Mouse (Mus musculus): ENCODE measurements at regions not wholly inside any gene's neighbourhood (a gene's known extent, or its start where the extent isn't known, plus 50 kb on each side); places are given as distances from the start of the nearest gene placed in this dataset.

DNA sequence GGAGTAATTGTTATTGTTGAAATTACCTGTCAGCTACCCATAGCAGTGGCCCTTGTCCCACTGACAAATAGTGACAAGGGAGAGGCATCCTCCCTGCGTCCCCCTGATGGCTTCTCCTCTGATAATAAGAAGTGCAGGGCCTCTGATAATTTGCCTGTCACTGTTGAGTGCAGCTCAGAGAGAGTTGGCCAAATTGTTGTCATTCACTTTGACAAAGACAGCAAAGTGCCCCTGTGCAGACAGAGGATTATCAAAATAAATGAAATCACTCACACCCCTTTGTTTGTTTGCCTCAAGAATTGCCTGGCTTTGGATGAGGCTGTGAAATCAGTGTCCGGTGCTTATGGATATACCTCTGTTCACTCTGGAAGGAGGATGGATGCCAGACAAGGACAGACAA lies 266.3 kb downstream of the Meis1 start:
- Histone ChIP-seq H3K27ac (ENCODE audit: low read length) (no peak overlapping the region), H3K9ac (replicated peaks; ENCODE audit: low read depth, low read length) (no peak overlapping the region), H3K36me3 (ENCODE audit: control insufficient read depth, insufficient read depth) (no peaks in the 10 kb centered on the region), H3K9me3 (ENCODE audit: control insufficient read depth, low read length) (no peaks in the 10 kb centered on the region), H3K27me3 (replicated peaks; ENCODE audit: control insufficient read depth, insufficient read depth, low read length) (no peaks in the 10 kb centered on the region), H3K4me1 (replicated peaks; ENCODE audit: control insufficient read depth, insufficient read depth, low read length) (peaks cover 48% of the 10 kb centered on the region), H3K4me3 (replicated peaks; ENCODE audit: low read length) (no peak overlapping the region), H3K4me2 (ENCODE audit: low read length) (no peak overlapping the region)
- WGBS, result 19% methylated on average over 2 of the region's 2 CpGs
- ATAC-seq, result no peak

DNA sequence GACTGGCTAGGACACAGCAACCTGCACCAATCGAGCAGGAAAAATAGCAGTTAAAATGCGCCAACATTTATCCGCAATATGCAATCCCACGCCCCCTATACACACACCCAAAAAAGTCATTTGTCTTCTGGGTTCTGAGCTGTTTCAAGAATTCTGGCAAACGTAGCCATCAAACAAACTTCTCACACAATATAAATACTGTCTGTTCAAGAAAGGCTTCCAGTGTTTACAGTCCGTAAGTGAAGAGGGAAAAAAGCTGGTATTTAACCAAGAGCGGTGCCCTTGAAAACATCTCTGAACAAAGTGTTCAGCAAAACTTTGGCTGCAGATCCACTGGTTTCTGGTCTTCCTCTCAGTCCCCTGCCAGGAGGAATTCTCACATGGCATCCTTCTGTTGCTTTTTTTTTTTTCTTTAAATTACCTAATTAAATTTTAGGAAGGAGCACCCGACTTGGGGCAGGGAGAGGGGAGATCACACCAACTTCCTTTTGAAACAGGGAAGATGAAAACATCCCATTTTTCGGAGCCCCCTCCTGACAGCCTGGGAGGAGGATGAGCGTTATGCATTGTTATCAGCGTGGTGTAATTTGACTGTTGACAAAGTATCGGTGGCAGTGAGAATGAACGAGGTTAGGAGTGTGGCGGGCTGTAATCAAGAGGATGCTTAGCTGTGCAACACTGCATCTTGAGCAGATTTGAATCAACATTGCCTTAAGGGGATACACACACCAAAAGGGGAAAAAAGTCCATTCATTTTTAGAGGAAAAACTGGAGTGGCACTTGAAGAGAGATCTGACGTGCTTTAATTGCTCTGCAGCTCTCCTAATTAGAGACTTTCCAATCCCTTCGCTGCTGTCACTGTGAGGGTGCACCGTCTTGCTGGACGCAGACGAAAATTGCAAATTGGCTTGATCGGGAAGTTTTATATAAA lies 267.6 kb downstream of the Meis1 start:
- peak; percentile 75 for ATAC-seq
- peak overlapping the region; percentile 14 for H3K4me3 ChIP-seq (replicated peaks; ENCODE audit: low read length)
- H3K27ac ChIP-seq (ENCODE audit: low read length), result no peak overlapping the region
- no peaks in the 10 kb centered on the region for H3K36me3 ChIP-seq (ENCODE audit: control insufficient read depth, insufficient read depth)
- H3K9ac ChIP-seq (replicated peaks; ENCODE audit: low read depth, low read length), result no peak overlapping the region
- H3K27me3 ChIP-seq (replicated peaks; ENCODE audit: control insufficient read depth, insufficient read depth, low read length), result no peaks in the 10 kb centered on the region
- peak overlapping the region; percentile 52 for H3K4me2 ChIP-seq (ENCODE audit: low read length)
- no peaks in the 10 kb centered on the region for H3K9me3 ChIP-seq (ENCODE audit: control insufficient read depth, low read length)
- H3K4me1 ChIP-seq (replicated peaks; ENCODE audit: control insufficient read depth, insufficient read depth, low read length), result peaks cover 52% of the 10 kb centered on the region
- 7% methylated on average over 20 of the region's 20 CpGs for WGBS

DNA sequence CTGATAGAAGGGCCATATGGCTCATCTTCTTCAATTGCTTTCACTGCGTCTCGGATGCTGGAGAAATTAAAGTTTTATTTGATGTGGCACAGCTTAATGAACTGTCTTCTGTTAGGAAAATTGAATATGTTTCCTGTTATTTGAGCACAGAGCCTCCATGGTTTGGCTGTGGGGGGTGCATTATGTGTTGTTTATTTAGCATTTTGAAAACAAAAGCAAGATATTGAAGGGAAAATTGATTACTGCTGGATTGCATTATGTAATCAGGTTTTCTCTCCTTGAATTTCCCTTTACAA lies 268.8 kb downstream of the Meis1 start:
- 37% methylated on average over 2 of the region's 2 CpGs for WGBS
- no peak overlapping the region for H3K4me3 ChIP-seq (replicated peaks; ENCODE audit: low read length)
- ATAC-seq, result no peak
- no peaks in the 10 kb centered on the region for H3K9me3 ChIP-seq (ENCODE audit: control insufficient read depth, low read length)
- no peaks in the 10 kb centered on the region for H3K27me3 ChIP-seq (replicated peaks; ENCODE audit: control insufficient read depth, insufficient read depth, low read length)
- peaks cover 52% of the 10 kb centered on the region for H3K4me1 ChIP-seq (replicated peaks; ENCODE audit: control insufficient read depth, insufficient read depth, low read length)
- H3K36me3 ChIP-seq (ENCODE audit: control insufficient read depth, insufficient read depth), result no peaks in the 10 kb centered on the region
- H3K27ac ChIP-seq (ENCODE audit: low read length), result no peak overlapping the region
- no peak overlapping the region for H3K4me2 ChIP-seq (ENCODE audit: low read length)
- H3K9ac ChIP-seq (replicated peaks; ENCODE audit: low read depth, low read length), result no peak overlapping the region

DNA sequence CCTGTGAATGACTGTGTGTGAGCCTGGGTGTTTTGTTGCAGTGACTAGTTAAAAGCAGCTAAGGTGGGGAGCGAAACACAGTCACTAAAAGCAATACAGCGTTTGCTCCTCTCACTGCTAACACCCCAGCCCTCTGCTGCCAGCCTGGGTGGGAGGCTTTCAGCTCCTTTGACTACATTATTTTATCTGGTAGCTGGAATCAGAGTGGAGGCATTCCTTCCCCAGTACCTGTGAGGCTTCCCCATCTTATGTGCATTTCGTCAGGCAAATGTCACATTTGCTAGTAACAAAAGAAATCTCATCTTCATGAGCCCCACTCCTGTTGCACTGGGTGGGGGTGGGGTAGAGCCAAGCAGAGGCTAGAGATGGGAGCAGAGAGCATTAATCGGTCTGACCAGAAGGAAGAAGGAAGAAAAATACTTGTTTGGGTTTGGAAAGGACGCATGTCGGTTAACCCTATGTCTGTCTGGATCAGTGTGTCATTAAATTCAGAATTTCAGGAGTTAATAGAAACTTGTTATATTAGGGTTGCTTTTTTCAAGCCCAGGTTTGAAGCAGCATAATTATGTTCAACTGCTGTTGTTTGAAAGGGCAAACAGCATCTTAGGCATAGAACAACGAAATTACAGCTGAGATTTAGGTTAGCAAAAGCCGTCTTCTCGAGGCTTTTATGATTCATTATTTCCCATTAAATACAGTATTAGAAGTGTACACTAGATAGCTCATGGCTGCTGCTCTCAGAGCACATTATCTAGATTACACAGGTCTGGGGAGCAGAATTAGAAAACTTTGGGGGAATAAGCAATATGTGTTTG lies 269.3 kb downstream of the Meis1 start:
- H3K9me3 ChIP-seq (ENCODE audit: control insufficient read depth, low read length), result no peaks in the 10 kb centered on the region
- H3K4me3 ChIP-seq (replicated peaks; ENCODE audit: low read length), result no peak overlapping the region
- H3K27ac ChIP-seq (ENCODE audit: low read length), result no peak overlapping the region
- WGBS, result 40% methylated on average over 9 of the region's 9 CpGs
- no peaks in the 10 kb centered on the region for H3K36me3 ChIP-seq (ENCODE audit: control insufficient read depth, insufficient read depth)
- H3K27me3 ChIP-seq (replicated peaks; ENCODE audit: control insufficient read depth, insufficient read depth, low read length), result no peaks in the 10 kb centered on the region
- peaks cover 47% of the 10 kb centered on the region for H3K4me1 ChIP-seq (replicated peaks; ENCODE audit: control insufficient read depth, insufficient read depth, low read length)
- no peak overlapping the region for H3K9ac ChIP-seq (replicated peaks; ENCODE audit: low read depth, low read length)
- H3K4me2 ChIP-seq (ENCODE audit: low read length), result no peak overlapping the region
- ATAC-seq, result no peak

DNA sequence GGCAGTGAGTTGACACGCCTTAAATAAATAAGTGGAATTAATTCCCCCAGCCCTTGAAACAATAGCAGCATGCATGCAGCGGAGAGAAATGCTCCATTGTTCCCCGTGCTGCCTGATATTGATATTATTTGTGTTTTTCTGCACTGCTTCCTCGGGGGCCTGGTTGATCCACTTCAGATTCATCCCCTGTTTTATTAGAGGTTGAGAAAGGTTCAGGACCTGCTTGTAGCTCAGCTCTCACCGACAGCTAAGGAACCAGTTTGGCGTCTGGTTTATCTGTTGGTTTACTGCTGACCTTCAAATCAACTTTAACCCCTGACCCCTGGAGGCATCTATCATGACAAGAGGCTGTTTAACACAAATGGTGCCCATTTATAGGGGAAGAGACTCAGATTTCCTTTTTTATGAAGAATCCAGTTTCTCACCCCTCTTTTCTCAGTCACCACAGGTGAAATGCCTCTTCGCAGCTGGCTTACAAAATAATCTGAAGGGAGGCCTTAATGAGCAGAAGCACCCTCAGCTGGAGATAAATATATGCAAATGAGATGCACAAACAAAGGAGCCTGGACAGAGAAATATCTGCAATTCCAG lies 270.8 kb downstream of the Meis1 start:
- 0 out of 2 replicates have a peak, but pooled peaks have one; percentile 29 for ATAC-seq
- no peak overlapping the region for H3K9ac ChIP-seq (replicated peaks; ENCODE audit: low read depth, low read length)

DNA sequence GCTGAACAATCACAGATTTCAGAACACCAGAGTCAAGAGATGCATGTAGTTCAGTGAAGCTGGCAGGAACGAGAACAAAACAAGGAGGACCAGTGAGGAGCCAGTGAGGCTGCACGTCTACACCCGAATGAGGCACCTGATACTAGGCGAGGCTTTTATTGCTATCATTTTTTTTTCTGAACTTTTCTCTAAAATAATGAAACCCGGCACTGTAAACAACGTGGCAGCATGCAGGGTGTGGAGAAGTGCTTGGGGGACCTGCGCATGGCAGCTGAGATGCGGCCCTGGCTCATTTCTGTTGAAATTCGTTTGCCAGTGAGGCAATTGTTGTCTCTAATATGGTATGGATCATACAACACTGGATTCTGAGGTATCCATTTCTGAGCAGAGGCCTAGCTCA lies 271.4 kb downstream of the Meis1 start:
- 52% methylated on average over 9 of the region's 9 CpGs for WGBS
- H3K27me3 ChIP-seq (replicated peaks; ENCODE audit: control insufficient read depth, insufficient read depth, low read length), result no peaks in the 10 kb centered on the region
- no peak overlapping the region for H3K9ac ChIP-seq (replicated peaks; ENCODE audit: low read depth, low read length)
- H3K4me3 ChIP-seq (replicated peaks; ENCODE audit: low read length), result no peak overlapping the region
- H3K9me3 ChIP-seq (ENCODE audit: control insufficient read depth, low read length), result no peaks in the 10 kb centered on the region
- H3K4me2 ChIP-seq (ENCODE audit: low read length), result no peak overlapping the region
- no peaks in the 10 kb centered on the region for H3K36me3 ChIP-seq (ENCODE audit: control insufficient read depth, insufficient read depth)
- no peak for ATAC-seq
- H3K4me1 ChIP-seq (replicated peaks; ENCODE audit: control insufficient read depth, insufficient read depth, low read length), result peaks cover 38% of the 10 kb centered on the region; the same call in 1 of the 2 replicates
- no peak overlapping the region for H3K27ac ChIP-seq (ENCODE audit: low read length)

More for the DNA sequence above, 270.8 kb downstream of the Meis1 start:
- H3K27me3 ChIP-seq (replicated peaks; ENCODE audit: control insufficient read depth, insufficient read depth, low read length), result no peaks in the 10 kb centered on the region
- WGBS, result 12% methylated on average over 7 of the region's 7 CpGs
- H3K36me3 ChIP-seq (ENCODE audit: control insufficient read depth, insufficient read depth), result no peaks in the 10 kb centered on the region
- no peak overlapping the region for H3K4me2 ChIP-seq (ENCODE audit: low read length)
- no peak overlapping the region for H3K27ac ChIP-seq (ENCODE audit: low read length)
- H3K4me3 ChIP-seq (replicated peaks; ENCODE audit: low read length), result no peak overlapping the region
- H3K9me3 ChIP-seq (ENCODE audit: control insufficient read depth, low read length), result no peaks in the 10 kb centered on the region
- peaks cover 41% of the 10 kb centered on the region; the same call in 1 of the 2 replicates for H3K4me1 ChIP-seq (replicated peaks; ENCODE audit: control insufficient read depth, insufficient read depth, low read length)

DNA sequence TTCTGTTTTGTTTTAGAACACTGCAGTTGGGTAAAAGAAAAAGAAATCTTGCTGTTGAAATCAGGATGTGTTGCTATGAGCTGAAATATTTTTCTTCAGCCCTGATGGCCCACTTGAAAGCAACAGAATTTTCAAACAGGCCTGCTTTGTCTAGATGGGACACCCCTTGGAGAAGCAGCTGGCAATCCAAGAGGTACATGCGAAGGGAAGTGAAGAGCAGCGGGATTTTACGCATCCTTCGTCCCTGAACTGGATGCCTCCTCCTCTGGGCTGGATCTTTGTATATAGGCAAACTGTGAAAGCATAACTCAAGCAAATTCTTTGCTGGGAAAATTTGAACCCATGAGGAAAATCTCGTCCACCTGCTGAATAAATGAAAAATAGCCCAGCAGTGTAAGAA lies 272.3 kb downstream of the Meis1 start:
- no peak overlapping the region for H3K9ac ChIP-seq (replicated peaks; ENCODE audit: low read depth, low read length)
- no peaks in the 10 kb centered on the region for H3K9me3 ChIP-seq (ENCODE audit: control insufficient read depth, low read length)
- peaks cover 34% of the 10 kb centered on the region; the same call in 1 of the 2 replicates for H3K4me1 ChIP-seq (replicated peaks; ENCODE audit: control insufficient read depth, insufficient read depth, low read length)
- no peak overlapping the region for H3K27ac ChIP-seq (ENCODE audit: low read length)
- H3K36me3 ChIP-seq (ENCODE audit: control insufficient read depth, insufficient read depth), result no peaks in the 10 kb centered on the region
- WGBS, result 56% methylated on average over 5 of the region's 5 CpGs
- no peak overlapping the region for H3K4me3 ChIP-seq (replicated peaks; ENCODE audit: low read length)
- ATAC-seq, result no peak
- H3K4me2 ChIP-seq (ENCODE audit: low read length), result no peak overlapping the region
- H3K27me3 ChIP-seq (replicated peaks; ENCODE audit: control insufficient read depth, insufficient read depth, low read length), result no peaks in the 10 kb centered on the region

DNA sequence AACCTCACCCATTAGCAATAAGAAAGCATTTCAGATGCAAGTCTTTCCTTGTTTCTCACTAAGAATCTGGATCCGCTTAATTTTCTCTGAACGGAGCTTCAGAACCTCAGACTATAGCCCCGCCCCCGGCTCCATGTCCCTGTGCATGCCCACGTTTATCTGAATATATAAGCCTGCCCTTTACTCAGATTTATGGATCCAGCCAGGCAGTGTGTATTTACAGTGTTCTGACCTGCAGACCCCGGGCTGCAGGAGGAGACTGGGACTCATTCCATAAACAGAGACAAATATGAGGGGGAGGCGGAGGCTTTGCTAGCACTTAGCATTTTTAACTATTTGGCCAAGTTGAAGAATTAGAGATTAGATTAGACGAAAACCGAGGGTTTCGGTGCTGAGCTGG lies 272.9 kb downstream of the Meis1 start:
- ATAC-seq, result no peak
- no peak overlapping the region for H3K4me3 ChIP-seq (replicated peaks; ENCODE audit: low read length)
- H3K4me1 ChIP-seq (replicated peaks; ENCODE audit: control insufficient read depth, insufficient read depth, low read length), result peaks cover 28% of the 10 kb centered on the region; the same call in 1 of the 2 replicates
- H3K36me3 ChIP-seq (ENCODE audit: control insufficient read depth, insufficient read depth), result no peaks in the 10 kb centered on the region
- WGBS, result 61% methylated on average over 10 of the region's 10 CpGs
- H3K9me3 ChIP-seq (ENCODE audit: control insufficient read depth, low read length), result no peaks in the 10 kb centered on the region
- no peaks in the 10 kb centered on the region for H3K27me3 ChIP-seq (replicated peaks; ENCODE audit: control insufficient read depth, insufficient read depth, low read length)
- no peak overlapping the region for H3K4me2 ChIP-seq (ENCODE audit: low read length)
- no peak overlapping the region for H3K27ac ChIP-seq (ENCODE audit: low read length)
- no peak overlapping the region for H3K9ac ChIP-seq (replicated peaks; ENCODE audit: low read depth, low read length)

Data from forebrain, embryonic 16.5 days (tissue).